Mouse (Mus musculus) thymus, postnatal 4 days (tissue): ENCODE results near the gene Serhl.
A peak's percentile ranks its signal among the peaks of the same experiment; 100 is the strongest.
"Not testable (repeated sequence)": the region's sequence is repeated elsewhere in the genome, so short reads cannot be mapped to it uniquely, and the experiment has no call there.

ENCODE experiments used
- DNase-seq: peaks from one replicate; pipeline ENCODE4 v3.0.0; 2021

The Serhl gene

DNA sequence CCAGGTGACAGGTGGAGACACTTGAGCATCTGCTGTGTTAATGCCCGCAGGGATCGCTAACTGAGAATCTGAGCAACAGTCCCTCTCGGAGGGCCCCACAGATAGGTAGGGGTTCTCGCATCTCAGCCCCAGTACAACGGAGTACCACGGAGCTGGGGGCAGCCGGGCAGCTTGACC is at the start of gene Serhl:
Gene Serhl (plus strand): TSS at position 78 of the 177 bp plus-strand sequence.
- DNase-seq = no peak

DNA sequence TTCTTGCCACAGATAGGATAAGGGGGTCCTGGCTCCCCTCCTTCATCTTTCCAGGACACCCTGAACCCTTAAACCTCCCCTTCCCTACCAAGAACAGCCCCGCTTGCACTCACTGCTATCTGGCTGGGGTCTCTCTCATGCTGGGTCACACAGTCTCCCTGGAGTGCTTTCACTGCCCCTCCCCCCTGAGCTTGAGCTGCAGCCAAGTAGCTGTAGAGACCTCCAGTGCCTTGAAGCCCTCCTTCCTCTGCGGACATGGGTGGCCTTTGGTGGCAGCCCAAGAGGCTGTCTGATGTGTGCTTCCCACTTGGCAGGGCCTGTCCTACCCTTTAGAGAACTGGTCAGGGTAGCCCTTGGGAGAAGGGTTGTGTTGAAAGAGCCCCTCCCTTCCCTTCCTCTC is 49.1 kb upstream of the Serhl start:
- no peak for DNase-seq

GRCm38 (mm10) chr15:83042655-83043361 is 46.5 kb upstream of the Serhl start:
- peak; percentile 77 for DNase-seq

DNA sequence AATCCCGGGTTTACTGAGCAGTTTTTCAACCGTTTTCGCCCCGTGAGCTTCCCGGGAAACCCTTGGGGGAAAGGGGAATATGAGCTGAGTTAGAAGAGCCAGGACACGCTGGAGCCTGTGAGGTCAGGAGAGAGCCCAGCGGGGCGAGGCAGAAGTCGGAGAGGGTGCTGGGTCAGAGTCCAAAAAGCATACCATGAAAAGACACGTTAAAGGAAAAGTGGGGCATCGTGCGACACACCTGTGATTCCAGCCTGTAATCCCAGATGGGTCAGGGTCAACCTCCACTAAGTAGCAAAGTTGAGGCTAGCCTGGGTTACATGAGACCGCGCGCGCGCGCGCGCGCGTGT is 46.0 kb upstream of the Serhl start:
- DNase-seq = no peak

DNA sequence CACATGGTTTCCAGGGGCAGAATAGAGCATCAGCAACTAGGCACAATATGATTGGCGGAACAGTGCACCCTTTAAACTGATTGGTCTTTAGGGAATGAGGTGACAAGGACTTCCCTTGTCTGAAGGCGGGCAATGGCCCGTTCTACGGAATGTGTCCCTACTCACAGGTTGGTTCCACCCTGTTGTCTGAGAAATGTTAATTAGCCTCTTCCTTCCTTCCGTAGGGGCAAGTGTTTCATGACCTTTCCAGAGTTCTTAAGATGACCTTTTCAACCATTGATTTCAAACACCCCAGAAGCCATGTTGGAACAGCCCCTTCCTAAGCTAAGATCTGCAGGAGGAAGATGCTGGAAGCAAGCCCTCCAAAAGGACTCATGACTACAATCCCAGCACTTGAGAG is 43.7 kb upstream of the Serhl start:
- DNase-seq = not testable (repeated sequence)

DNA sequence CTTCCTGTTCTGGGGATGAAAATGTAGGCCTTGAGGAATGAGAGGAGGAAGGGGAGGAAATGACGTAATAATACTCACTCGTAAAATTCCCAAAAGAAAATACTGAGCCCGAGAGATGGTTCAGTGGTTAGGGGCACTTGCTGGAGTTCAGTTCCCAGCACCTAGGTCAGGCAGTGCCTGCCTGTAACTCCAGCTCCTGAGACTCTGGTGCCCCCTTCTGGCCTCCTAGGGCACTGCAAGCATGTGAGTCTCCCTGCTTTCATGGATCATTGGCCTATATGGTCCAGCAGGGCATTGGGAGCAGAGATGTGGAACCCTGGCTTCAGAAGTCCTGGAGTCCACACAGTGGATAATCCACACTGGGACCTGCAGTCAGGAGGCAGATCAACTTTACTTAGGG is 43.0 kb upstream of the Serhl start:
- peak; percentile 42 for DNase-seq

- DNase-seq = no peak
Measured at GRCm38 (mm10) chr15:83046730-83047129, 42.6 kb upstream of the Serhl start.

DNA sequence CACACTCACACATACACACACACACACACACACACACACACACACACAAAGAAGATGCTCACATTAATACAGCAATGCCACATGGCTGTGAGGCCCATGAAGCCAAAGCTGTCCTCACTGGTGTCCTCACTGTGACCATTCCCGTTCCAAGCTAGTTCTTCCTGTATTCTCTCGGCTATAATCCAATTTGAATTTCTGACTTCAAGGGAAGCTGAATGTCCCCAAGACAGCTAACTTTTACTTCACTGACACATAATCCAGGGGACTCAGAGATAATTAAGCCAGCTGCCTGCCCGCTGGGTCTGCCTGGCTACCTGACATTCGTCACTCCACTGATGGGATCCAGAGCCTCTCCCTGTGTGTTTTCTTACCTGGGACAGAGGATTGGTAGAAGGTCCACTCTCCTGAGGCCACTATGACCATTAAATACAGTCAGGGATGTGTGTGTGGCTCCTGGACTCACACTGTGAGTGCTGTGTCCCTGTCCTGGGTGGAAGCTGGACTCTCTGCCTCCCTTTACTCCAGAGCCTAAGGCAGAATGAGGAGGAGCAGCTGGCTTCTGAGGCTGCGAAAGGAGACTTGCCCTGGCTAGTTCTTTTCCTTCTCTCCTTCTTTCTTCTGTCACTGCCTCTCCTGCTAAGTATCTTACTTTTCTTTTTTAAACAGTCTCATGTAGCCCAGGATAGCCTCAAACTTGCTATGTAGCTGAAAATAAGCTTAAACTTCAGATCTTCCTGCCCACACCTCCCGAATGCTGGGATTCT is 36.8 kb upstream of the Serhl start:
- no peak for DNase-seq

DNA sequence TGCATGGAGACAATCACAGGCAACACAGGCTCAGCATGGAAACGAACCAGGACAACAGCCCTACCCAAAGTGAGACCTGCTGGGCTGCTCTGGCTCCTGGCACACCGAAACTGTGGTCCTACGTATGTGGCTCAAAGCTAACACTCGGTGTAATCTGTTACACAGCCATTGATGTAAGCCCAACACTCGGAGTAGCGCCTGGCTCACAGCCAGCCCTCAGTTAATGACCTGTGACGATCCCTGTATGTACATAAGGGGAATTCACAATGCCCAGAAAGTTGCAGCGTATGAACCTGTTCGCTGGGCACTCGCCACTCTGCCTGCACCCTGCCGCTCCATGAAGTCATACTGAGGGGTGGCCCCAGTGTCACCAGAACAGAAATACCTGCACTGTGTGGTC is 36.0 kb upstream of the Serhl start:
- DNase-seq = no peak

- DNase-seq = no peak
Measured at GRCm38 (mm10) chr15:83055569-83055968, 33.7 kb upstream of the Serhl start.

- DNase-seq = no peak
Measured at GRCm38 (mm10) chr15:83056378-83057083, 32.8 kb upstream of the Serhl start.

DNA sequence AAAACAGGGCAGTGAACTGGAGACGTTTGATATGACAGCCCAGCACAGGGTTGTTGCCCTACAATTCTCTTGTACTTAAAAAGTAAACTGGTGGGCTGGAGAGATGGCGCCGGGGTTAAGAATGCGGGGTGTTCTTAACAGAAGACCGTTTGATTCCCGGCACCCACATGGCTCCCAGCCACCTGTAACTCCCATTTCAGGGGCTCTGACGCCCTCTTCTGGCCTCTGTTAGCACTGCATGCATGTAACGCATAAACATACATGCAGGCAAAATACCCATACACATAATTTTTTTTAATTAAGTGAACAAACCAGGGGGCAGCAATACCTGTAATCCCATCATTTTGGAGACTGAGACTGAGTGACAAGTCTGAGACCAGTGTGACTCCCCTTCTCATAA is 31.8 kb upstream of the Serhl start:
- DNase-seq = no peak

DNA sequence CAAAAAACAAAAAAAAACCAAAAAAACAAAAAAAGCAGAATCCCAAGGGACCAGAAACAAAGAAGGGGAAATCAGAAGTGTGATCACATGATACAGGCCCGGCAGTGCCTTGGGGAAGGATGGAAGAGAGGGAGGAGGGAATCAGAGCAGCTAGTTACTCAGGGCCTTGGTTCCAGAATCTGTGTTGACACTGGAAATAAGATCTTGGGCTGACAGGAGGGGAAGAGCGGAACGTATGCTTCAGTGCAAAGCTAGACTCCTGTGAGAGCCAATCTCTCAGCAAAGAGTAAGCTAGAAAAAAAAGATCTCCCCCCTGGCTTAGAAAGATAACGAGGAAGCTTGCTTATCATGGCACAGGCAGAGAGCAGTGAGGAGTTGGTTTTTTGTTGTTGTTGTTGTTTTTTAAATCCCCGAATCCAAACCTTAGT is 30.1 kb upstream of the Serhl start:
- no peak for DNase-seq

- DNase-seq = peak; percentile 28
Measured at GRCm38 (mm10) chr15:83061689-83062088, 27.6 kb upstream of the Serhl start.

GRCm38 (mm10) chr15:83062582-83062981 is 26.7 kb upstream of the Serhl start:
- DNase-seq = not testable (repeated sequence)

DNA sequence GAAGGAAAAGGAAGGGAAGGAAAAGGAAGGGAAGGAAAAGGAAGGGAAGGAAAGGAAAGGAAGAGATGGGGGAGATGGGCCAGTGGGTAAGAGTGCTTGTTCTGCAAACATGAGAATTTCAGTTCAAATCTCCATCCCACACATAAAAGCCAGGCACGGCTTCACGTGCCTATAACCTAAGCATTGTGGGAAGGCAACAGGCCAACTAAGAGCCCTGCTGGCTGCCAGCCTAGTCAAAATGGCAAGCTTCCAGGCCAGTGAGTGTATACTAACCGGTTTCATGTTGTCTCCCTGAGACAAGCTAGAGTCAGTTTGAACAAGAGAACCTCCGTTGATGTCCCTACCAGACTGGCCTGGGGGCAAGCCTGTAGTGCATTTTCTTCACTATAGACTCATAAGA is 23.8 kb upstream of the Serhl start:
- DNase-seq = no peak

DNA sequence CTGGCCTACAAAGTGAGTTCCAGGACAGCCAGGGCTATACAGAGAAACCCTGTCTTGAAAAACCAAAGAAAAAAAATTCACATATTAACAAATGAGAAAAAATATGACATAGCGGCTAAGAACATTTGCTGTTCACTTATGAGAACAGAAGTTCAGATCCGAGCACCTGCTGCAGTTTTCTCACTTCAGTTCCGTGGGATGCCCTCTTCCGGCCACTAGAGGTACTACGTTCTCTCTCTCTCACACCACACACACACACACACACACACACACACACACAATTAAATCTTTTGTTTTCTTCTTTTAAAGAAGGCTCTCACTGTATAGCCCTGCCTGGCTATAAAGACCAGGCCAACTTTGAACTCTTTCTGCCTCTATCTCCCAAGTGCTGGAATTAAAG is 21.0 kb upstream of the Serhl start:
- no peak for DNase-seq

- DNase-seq = no peak
Measured at GRCm38 (mm10) chr15:83070942-83071341, 18.4 kb upstream of the Serhl start.

- peak; percentile 20 for DNase-seq
Measured at GRCm38 (mm10) chr15:83071752-83072151, 17.6 kb upstream of the Serhl start.

DNA sequence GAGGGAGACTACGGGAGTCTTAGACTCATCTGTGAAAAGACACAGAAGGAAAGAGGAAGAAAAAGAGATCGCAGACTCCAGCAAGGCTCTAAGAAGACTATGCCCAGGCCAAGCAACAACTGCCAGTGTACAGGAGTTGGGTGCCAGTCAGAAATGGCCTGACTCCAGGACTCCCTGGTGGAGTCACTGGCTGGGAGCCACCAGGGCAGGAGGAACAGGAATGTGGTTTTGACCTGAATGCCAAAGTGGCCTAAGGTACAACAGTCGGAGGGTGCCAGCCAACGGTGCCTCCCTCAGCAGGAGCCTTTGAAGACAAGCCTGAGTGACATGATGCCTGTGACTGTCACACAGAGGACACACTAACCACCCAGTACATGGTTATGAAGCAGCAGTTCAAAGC is 15.1 kb upstream of the Serhl start:
- DNase-seq = no peak

GRCm38 (mm10) chr15:83075607-83076525 is 13.4 kb upstream of the Serhl start:
- DNase-seq = peak; percentile 44

DNA sequence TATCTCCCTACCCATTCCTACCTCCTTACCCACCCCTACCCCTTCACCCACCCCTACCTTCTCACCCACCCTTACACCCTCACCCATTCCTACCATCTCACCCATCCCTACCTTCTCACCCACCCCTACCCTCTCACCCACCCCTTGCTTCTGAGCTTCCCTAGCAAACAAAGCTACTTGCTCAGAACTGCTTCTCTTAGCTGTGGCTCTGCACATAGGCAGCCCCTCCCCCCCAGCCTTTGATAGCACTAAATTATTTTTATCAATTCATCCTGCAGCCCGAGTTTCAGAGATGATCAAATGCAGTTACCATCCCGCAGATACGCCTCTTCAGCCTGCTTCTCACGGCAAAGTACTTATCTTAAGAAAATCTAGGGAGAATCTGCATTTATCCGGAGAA is 5.8 kb upstream of the Serhl start:
- no peak for DNase-seq

DNA sequence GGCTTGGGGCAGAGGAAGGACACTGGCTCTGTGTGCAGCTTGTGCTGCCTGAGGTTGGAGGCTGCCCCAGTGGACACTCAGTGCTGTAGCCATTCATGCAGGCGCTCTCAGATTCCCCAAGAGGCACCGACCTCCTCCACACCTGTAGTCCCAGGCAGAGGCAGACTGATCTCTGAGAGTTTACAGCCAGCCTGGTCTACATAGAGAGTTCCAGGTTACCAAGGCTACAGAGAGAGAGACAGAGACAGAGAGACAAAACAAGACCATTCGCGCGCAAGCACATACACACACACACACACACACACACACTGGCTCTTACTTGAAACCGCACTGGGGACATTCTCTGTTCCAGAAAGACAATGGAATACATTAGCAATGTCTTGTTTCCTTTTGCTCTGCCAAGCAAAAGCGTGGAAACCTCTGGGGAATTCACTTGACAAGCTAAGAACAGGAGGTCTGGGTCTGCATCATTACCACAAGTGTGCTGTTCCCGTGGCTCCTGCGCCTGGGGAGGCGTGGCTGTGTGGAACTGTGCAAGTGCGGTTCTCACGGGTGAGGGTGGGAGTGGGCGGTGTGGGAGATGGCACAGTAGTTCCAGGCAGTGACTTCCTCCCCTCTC is 5.2 kb upstream of the Serhl start:
- DNase-seq = peak; percentile 34
